Mouse (Mus musculus) kidney, adult 8-10 months (tissue): Measurements from ENCODE around the gene Gadd45a.
A peak's percentile ranks its signal among the peaks of the same experiment; 100 is the strongest.

Experiments
- DNase-seq, 2 experiments: peaks; one replicate each; pipeline ENCODE4 v3.0.0; 2022

Gadd45a gene

GRCm38 (mm10) chr6:67036837-67037628 lies at the start of gene Gadd45a:
Gene Gadd45a, minus strand, starts transcription at chr6:67037457.
- peak; percentile 98 to 99 for DNase-seq

GRCm38 (mm10) chr6:67085850-67086437 lies 48.7 kb upstream of the Gadd45a start:
- no peak for DNase-seq

DNA sequence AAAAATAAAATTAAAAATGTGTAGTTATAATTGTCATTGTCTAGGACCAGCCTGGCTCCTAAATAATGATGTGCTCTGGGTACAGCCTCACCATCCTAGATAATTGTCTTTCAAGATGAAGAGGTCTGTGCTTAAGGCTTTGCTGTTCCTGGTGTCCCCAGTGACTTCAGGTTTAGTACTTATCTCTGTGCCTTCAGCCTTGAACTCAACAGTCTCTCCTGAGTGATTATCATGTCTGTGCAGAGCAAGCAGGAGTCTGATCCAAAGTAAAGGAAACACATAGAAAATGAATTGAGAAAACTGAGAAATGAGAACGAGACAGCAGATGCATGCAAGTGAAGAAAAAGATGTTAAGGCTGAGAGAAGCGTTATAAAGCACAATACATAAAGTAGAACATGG lies 47.2 kb upstream of the Gadd45a start:
- DNase-seq: no peak

DNA sequence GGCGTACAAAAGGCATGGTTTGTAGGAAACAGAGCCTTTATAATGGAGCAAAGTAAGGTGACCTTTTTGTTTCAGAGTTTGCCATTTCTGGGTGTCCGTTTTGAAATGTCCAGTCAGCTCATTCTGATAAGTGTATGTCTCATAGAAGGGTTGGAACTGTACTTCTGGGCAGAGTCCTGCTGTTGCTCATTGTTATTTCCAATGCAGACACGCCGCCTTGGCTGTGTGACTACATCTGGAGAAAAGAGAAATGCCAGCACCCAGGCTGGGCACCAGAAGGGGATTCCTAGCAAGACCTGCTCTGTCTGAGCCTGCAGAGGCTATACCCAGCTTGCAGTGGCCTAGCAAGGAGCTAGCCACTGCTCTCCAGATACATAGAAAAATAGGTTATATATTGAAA lies 43.9 kb upstream of the Gadd45a start:
- DNase-seq: no peak

DNA sequence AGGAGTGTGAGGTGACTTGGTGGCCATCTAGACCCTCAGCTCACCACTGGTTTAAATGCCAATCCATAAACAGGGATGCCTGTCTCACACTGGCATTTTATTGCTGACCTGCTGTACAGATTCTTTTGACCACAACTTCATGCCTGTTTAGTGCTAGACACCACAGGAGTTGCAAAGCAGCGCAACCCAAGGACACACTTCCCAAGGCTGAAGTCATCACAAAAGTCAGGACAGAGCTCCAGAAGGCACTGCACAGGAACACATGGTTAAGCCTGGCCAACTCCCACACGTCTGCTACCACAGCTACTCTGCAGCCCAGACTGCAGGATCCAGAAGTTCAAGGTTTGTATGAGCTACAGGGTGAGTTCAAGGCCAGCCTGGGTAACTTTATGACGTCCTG lies 40.8 kb upstream of the Gadd45a start:
- no peak for DNase-seq

GRCm38 (mm10) chr6:67077477-67077876 lies 40.2 kb upstream of the Gadd45a start:
- DNase-seq: no peak

DNA sequence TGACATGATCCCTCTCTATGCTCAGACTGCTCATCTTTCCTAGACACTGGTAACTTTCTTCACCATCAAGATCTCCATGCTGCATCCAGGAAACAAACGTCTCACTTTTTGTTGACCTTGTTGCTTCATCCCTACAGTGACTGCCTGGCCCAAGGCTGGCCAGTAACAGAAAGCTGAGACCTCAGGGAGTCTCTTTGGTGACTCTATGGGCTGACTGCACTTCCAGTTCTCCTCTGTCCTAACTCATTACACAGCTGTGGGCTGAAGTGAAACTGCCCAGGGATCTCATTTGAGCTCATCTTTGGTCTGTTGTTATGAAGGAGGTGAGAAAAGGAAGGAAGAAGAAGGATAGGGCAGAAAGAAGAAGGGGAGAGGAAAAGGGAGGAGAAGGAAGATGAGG lies 39.1 kb upstream of the Gadd45a start:
- DNase-seq: no peak

DNA sequence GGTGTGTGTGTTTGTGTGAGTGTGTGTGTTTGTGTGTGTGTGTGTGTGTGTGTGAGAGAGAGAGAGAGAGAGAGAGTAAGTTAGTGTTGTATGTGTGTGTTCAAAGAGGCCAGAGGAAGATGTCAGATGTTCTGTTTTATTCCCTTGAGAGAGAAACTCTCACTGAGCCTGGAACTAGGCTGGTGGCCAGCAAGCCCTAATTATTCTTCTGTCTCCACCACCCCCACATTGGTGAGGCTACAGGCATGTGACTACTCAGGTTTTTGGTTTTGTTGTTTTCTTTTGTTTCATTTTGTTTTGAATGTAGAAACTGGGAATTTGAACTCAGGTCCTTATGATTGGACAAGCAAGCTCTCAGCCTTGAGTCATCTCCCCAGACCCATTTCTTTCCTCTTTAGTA lies 37.6 kb upstream of the Gadd45a start:
- no peak for DNase-seq

GRCm38 (mm10) chr6:67073929-67074328 lies 36.7 kb upstream of the Gadd45a start:
- DNase-seq: no peak

DNA sequence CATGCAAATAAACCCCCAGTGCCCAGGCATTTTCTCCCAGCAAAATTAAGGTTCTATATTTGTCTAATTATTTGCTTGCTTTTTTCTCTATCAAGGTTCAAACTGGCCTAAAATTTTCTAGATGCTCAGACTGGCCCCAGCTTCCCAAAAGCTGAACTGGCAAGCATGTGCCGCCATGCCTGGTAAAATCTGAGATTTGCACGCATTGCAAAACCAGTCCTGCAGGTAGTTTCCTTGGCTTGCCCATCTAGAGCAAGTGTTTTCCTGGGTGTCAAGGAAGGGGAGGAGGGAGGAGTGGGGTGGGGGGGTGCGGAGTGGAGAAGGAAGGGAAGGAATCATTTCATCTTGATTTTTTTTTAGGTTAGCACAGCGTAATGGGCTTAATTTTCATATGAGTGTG lies 36.2 kb upstream of the Gadd45a start:
- no peak for DNase-seq

DNA sequence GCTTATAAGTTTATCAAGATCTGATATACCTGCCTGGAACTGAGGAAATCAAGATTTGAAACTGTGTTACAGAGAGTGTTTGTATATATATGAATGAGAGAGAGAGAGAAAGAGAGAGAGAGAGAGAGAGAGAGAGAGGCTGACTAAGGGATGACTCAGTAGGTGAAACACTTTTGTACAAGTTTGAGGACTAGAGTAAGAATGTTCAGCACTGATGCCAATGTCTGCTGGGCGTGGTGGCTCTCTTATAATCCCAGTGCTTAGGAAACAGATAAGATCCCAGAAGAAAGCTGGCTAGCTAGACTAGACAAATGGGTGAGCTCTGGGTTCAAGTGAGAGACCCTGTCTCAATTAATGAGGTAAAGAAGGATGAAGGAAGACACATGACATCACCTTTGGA lies 34.4 kb upstream of the Gadd45a start:
- DNase-seq: no peak

- no peak for DNase-seq
These were observed 32.6 kb upstream of the Gadd45a start for GRCm38 (mm10) chr6:67069800-67070315.

DNA sequence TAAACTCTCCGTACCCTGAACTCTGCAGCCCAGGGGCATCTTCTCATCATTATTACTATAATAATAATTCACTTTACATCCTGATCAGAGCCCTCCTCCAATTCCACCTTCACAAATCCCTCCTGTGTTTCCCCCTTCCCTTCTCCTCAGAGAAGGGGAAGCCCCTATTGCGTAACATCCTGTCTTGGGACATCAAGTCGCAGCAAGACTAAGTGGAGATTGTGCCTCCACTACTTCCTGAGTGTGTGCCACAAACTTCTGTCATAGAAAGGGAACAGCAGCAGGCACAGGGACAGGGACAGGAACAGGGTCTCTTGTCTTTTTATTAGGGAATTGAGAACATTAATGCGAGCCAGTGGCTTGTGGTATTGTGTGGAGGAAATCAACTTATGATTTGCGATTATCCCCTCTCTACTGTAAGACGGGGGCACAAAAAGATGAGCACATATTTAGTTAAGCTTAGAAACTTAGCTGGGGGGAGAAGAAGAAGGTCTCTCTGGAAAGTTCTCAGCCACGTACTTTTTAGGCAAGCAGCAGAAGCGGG lies 32.0 kb upstream of the Gadd45a start:
- no peak for DNase-seq

DNA sequence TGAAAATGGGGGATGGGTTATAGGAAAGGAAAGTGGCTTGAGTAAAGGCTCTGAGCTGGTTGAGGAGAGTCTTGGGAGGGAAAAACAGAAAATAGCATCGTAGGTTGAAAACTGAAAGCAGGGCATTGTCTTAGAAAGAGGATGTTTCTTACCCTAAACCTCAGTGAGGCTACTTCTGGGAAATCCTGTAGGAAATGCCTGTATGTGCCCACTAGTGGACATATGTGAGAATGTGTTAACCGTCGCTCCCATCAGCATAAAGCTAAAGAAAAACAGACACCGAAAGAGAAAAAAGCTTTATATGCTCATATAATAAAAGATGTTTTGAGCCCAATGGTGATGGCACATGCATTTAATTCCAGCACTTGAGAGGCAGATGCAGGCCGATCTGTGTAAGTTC lies 22.8 kb upstream of the Gadd45a start:
- DNase-seq: no peak

GRCm38 (mm10) chr6:67057991-67058696 lies 20.9 kb upstream of the Gadd45a start:
- DNase-seq: no peak

DNA sequence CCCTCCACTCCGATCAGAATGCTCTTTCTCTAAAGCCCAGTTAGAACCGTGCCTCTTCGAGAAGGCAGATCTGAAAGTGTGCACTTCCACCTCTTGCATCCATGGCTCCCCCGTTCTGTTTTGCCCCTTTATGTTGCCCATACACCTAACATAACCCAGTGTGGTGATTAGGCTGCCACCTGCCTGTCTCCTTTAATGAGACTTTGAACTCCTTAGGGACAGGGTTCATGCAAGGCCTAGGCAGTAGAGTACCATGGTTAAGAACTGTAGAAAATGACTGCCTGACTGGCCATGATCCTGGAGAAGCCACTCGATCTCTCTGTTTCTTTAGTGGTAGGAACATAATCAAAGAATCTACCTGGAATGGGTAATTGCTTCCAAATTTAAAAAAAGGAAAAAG lies 20.3 kb upstream of the Gadd45a start:
- DNase-seq: no peak

GRCm38 (mm10) chr6:67056889-67057564 lies 19.8 kb upstream of the Gadd45a start:
- no peak for DNase-seq

GRCm38 (mm10) chr6:67056108-67056888 lies 19.0 kb upstream of the Gadd45a start:
- no peak for DNase-seq

GRCm38 (mm10) chr6:67050063-67050462 lies 12.8 kb upstream of the Gadd45a start:
- no peak for DNase-seq

DNA sequence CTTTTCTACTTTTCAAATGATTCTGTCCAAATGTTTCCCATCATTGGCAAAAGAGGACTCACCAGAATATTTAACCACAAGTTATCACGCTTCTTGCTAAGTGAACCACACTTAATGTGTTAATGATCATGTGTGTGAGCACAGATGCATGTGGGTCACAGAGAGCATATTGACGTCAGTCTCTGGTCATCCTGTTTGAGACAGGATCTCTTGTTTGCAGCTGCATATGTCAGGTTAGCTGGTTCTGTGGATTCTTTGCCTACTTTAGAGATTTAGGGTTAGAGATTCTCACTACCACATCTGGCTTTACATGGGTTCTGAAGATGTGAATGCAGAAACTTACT lies 12.4 kb upstream of the Gadd45a start:
- no peak for DNase-seq

GRCm38 (mm10) chr6:67048880-67049694 lies 11.8 kb upstream of the Gadd45a start:
- no peak for DNase-seq
